Mouse (Mus musculus): ENCODE data around the gene Samm50. TPM values are rescaled to one million over a fixed set of nuclear protein-coding genes. Genes with fewer than 3 reads are reported as not detected.

Samm50 gene
- polyA plus RNA-seq, 1 experiment from 2014 or later, result 113 TPM

DNA sequence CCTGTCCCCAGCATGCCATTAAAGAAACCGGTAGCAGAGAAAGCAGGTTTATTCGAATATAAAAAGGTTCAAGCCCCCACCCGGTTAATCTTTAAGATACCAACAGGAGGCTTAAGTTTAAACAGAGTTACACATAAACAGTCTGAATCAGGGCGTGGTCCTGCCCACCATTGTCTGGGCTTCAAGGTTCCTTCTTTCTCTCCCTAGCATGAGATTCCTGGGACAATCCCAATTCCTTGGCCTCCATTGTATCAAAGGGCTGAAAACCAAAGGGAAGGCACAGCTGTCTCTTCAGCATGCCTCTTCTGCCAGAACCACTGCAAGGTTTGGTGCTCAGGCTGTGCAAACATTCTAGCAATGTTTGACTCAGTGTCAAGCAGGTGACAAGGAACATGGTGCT, 5.8 kb upstream of the Samm50 start:
- Histone ChIP-seq H3K27me3 (ENCODE audit: poor library complexity, severe bottlenecking) (0 out of 2 replicates have a peak, but pooled peaks cover 6% of the 10 kb centered on the region), H3K4me1 (peaks cover 28% of the 10 kb centered on the region), H3K4me3 (no peak overlapping the region), H3K9me3 (no peaks in the 10 kb centered on the region), H3K27ac (no peak overlapping the region), H3K36me3 (replicated peaks) (no peaks in the 10 kb centered on the region)
- 57% methylated on average over 4 of the region's 4 CpGs for WGBS
- DNase-seq (ENCODE audit: extremely low spot score, low spot score), result no peak

DNA sequence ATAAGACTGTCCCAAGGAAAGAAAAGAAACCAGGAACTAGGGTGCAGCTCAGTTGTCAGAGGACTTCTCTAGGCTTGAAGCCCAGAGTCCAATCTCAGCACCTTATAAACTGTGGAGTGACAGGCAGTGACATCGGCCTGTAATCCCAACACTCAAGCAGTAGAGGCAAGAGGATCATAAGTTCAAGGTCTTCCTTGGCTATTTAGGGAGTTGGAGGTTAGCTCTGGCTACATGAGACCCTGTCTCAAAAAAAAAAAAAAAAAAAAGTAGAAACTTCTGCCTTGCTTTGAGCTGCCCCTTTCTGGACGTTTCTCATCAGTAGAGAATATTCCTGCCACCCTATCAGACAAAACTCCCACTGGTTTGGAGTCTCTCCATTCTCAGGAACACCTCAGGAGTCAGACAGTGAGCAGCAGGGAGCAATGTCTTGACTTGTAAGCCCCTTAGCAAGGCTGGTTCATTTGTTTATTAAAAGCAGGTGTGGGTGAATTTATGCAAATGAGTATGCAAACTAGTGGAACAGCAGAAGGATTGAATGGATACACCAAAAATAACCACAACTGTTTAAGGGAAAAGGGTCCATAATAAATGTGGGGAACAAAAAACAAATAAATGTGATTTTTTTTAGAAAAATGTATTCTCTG, 3.0 kb upstream of the Samm50 start:
- peaks cover 28% of the 10 kb centered on the region for H3K4me1 ChIP-seq
- no peaks in the 10 kb centered on the region for H3K9me3 ChIP-seq
- no peaks in the 10 kb centered on the region for H3K36me3 ChIP-seq (replicated peaks)
- DNase-seq (ENCODE audit: extremely low spot score, low spot score), result no peak
- no peak overlapping the region for H3K4me3 ChIP-seq
- no peak overlapping the region for H3K27ac ChIP-seq
- H3K27me3 ChIP-seq (ENCODE audit: poor library complexity, severe bottlenecking), result no peaks in the 10 kb centered on the region
- WGBS, result 76% methylated on average over 2 of the region's 2 CpGs

DNA sequence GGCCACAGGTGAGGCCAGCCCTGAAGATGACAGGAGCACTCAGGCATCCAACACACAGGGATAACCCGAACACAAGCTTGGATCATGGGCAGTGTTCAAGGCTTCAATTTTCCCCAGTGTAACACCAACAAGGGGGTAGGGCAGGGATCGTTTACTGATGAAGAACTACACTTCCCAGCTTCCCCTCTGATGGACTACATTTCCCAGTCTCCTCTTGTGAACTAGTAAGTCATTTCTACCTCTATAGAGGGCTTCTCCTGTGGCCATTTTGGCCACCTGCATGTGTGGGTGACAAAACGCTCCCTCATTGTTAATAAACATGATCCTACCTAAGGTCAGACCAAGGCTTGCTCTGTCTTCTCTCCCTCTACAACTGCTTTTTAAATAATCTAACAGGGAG, 2.2 kb upstream of the Samm50 start:
- WGBS, result 46% methylated on average over 3 of the region's 3 CpGs
- no peaks in the 10 kb centered on the region for H3K27me3 ChIP-seq (ENCODE audit: poor library complexity, severe bottlenecking)
- no peak for DNase-seq (ENCODE audit: extremely low spot score, low spot score)
- 0 out of 2 replicates have a peak, but pooled peaks cover 2% of the 10 kb centered on the region for H3K36me3 ChIP-seq (replicated peaks)
- no peak overlapping the region for H3K4me3 ChIP-seq
- H3K4me1 ChIP-seq, result peaks cover 22% of the 10 kb centered on the region
- H3K9me3 ChIP-seq, result no peaks in the 10 kb centered on the region
- H3K27ac ChIP-seq, result no peak overlapping the region

DNA sequence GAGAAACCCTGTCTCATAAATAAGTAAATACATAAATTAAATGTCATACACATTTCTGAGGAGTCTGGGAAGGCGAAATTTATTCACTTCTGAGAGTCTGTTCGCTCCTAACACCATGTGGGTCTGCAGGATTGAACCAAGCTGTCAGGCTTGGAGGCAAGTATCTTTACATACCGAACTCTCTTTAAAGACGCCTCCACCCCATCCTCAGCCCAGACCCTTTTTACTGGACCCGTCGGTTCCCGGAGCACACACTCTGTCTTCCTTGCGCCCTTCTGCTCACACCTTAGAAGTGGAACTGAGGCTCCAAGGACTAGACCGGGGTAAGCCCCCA, 350 bp upstream of the Samm50 start:
- DNase-seq (ENCODE audit: extremely low spot score, low spot score), result no peak
- Histone ChIP-seq H3K36me3 (replicated peaks) (peaks cover 20% of the 10 kb centered on the region), H3K4me1 (peaks cover 22% of the 10 kb centered on the region), H3K9me3 (no peaks in the 10 kb centered on the region), H3K4me3 (peak overlapping the region; percentile 81), H3K27ac (peak overlapping the region; percentile 93), H3K27me3 (ENCODE audit: poor library complexity, severe bottlenecking) (no peaks in the 10 kb centered on the region)
- 3% methylated on average over 9 of the region's 9 CpGs for WGBS

DNA sequence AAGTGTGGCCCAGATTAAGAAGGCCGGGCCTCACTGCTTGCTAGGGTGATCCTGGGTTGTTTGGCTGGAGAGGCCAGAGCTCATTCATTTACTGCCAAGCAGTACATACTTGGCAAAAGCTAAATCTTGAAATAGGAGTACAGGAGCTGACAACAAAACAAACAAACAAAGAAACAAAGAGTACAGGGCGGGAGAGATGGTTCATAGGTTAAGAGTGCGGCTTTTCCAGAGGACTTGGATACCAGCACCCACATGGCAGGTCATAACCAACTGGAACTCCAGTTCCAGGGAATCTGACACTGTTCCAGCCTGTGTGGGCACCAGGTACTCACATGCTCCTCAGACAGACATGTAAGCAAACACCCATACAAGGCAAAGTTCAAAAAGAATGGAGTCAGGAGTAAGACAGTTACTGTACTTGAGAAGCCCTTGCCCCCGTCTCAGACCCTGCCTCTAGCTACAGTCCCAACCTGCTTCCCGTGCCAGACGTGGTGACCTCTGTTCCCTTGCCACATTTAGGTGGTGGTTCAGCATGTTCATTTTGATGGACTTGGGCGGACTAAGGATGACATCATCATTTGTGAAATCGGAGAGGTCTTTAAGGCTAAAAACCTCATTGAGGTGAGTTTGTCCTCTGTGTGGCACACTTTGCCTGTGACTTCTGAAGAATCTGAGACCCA, 4.6 kb downstream of the Samm50 start:
- peaks cover 69% of the 10 kb centered on the region for H3K36me3 ChIP-seq (replicated peaks)
- no peak overlapping the region for H3K27ac ChIP-seq
- no peak for DNase-seq (ENCODE audit: extremely low spot score, low spot score)
- H3K4me1 ChIP-seq, result peaks cover 12% of the 10 kb centered on the region
- no peak overlapping the region for H3K4me3 ChIP-seq
- no peaks in the 10 kb centered on the region for H3K27me3 ChIP-seq (ENCODE audit: poor library complexity, severe bottlenecking)
- H3K9me3 ChIP-seq, result no peaks in the 10 kb centered on the region
- 91% methylated on average over 8 of the region's 8 CpGs for WGBS

DNA sequence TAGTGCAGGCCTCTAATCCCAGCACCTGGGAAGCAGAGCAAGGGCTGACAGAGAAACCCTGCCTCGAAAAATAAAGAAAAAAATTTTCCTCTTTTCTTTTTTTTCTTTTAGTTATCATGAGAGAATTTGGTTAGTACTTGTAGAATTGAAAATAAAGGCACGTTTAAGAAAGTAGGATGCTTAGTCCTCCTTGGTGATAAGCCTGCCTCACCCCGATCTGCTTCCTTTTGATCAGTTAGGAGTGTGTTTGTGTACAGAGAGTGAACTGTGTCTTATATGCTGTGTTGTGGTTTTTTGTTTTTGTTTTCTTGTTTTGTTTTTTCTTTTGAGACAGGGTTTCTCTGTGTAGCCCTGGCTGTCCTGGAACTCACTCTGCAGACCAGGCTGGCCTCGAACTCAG, 15.3 kb downstream of the Samm50 start:
- no peak for DNase-seq (ENCODE audit: extremely low spot score, low spot score)
- no peak overlapping the region for H3K27ac ChIP-seq
- H3K4me3 ChIP-seq, result no peak overlapping the region
- H3K9me3 ChIP-seq, result no peaks in the 10 kb centered on the region
- peaks cover 96% of the 10 kb centered on the region for H3K36me3 ChIP-seq (replicated peaks)
- H3K27me3 ChIP-seq (ENCODE audit: poor library complexity, severe bottlenecking), result no peaks in the 10 kb centered on the region
- peaks cover 6% of the 10 kb centered on the region for H3K4me1 ChIP-seq
- 95% methylated on average over 4 of the region's 4 CpGs for WGBS

DNA sequence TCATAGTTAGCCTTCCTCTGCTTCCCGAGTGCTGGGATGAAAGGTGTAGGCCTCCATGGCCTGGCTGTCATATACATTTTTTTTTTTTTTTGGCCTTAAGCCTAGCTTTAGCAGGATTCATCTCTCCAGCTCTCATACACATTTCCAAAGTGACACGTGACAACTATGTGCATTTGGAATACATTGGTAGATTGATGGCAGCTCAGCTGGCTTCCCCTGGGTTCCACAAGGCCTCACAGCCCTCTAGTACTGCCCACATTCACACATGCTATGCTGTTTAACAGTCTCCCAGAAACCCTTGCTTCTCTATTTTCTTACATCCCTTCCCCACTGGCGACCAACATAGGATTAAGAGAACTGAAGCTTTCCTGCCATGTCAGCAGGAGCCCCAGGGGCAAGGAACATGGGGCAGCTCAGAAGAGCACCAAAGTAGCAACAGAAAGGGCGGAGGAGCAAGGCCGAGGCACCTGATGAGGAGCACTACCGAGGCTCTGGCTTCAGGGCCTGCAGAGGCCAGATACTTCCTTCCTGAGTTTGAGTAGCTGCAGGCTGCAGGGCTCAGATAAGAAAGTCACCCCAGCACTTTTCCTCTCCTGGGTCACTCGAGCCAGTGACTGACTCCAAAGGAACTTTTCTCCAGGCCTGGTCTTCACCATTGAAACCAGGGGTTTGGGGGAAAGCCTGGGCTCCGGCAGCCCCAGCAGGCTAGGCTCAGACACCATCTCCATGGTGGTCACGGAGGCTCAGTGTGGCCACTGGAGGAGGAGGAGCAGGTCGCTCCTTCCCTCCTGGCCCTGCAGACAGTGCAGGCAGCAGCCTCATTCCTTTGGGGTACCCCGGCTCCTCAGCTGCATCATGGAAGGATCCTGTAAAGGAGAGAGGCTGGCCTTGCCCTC, 17.7 kb downstream of the Samm50 start:
- no peak overlapping the region for H3K4me3 ChIP-seq
- peaks cover 92% of the 10 kb centered on the region for H3K36me3 ChIP-seq (replicated peaks)
- H3K27me3 ChIP-seq (ENCODE audit: poor library complexity, severe bottlenecking), result no peaks in the 10 kb centered on the region
- no peaks in the 10 kb centered on the region for H3K9me3 ChIP-seq
- peaks cover 29% of the 10 kb centered on the region for H3K4me1 ChIP-seq
- DNase-seq (ENCODE audit: extremely low spot score, low spot score), result no peak
- 85% methylated on average over 11 of the region's 11 CpGs for WGBS
- no peak overlapping the region for H3K27ac ChIP-seq

DNA sequence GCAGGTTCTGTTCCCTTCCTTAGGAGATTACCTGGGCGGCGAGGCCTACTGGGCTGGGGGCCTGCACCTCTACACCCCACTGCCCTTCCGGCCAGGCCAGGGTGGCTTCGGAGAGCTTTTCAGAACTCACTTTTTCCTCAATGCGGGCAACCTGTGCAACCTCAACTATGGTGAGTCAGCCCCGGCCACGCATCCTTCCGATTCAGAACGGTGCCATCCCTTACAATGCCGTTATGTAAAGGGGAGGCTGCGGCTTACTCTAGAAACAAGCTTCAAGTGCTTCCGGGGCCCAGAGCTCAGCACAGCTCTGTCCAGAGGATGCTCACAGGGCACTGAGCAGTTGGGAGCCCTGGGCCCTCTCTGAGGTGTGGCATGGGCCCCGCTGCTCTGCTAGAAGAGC, 18.4 kb downstream of the Samm50 start:
- Histone ChIP-seq H3K27me3 (ENCODE audit: poor library complexity, severe bottlenecking) (no peaks in the 10 kb centered on the region), H3K4me1 (peaks cover 36% of the 10 kb centered on the region), H3K4me3 (no peak overlapping the region), H3K27ac (no peak overlapping the region), H3K9me3 (no peaks in the 10 kb centered on the region), H3K36me3 (replicated peaks) (peaks cover 91% of the 10 kb centered on the region)
- 96% methylated on average over 13 of the region's 13 CpGs for WGBS
- DNase-seq (ENCODE audit: extremely low spot score, low spot score), result no peak

DNA sequence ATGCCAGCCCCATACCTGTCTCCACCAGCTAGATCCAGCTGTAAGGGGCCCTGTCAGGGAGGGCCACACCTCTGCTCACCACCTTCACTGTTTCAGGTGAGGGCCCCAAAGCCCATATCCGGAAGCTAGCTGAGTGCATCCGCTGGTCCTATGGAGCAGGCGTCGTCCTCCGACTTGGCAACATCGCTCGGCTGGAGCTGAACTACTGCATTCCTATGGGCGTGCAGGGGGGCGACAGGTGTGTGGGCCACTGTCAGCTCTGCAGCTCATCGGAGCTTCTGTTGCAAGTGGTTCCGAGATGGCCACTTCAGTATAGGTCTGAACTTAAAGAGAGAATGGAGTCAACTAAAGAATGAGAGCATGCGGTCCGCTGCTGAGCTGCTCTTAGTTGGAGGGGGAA, 18.9 kb downstream of the Samm50 start:
- no peaks in the 10 kb centered on the region for H3K27me3 ChIP-seq (ENCODE audit: poor library complexity, severe bottlenecking)
- DNase-seq (ENCODE audit: extremely low spot score, low spot score), result no peak
- no peak overlapping the region for H3K27ac ChIP-seq
- no peak overlapping the region for H3K4me3 ChIP-seq
- H3K36me3 ChIP-seq (replicated peaks), result peaks cover 86% of the 10 kb centered on the region
- H3K4me1 ChIP-seq, result peaks cover 41% of the 10 kb centered on the region
- WGBS, result 90% methylated on average over 13 of the region's 13 CpGs
- H3K9me3 ChIP-seq, result no peaks in the 10 kb centered on the region

DNA sequence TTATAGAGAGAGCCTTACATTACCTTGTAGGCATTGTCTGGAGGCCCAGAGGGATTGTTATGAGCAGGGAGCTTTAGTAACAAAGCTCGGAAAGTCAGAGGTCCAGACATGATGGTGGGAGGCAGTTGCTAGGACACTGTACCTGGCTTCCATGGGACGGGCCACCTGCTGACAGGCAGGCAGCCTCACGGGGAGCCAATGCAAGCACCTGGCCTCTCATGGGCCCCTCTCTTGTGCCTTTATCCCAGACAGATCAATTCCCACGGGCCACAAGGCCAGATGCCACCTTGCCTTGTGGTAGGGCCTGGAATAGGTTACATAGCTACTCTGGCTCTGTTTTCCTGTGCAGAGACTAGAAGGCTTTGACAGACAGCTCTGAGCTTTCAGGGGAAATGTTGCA, 19.5 kb downstream of the Samm50 start:
- peaks cover 80% of the 10 kb centered on the region for H3K36me3 ChIP-seq (replicated peaks)
- H3K4me3 ChIP-seq, result no peak overlapping the region
- no peak overlapping the region for H3K27ac ChIP-seq
- no peaks in the 10 kb centered on the region for H3K27me3 ChIP-seq (ENCODE audit: poor library complexity, severe bottlenecking)
- H3K9me3 ChIP-seq, result no peaks in the 10 kb centered on the region
- 80% methylated on average over 4 of the region's 4 CpGs for WGBS
- DNase-seq (ENCODE audit: extremely low spot score, low spot score), result no peak
- H3K4me1 ChIP-seq, result peaks cover 47% of the 10 kb centered on the region

DNA sequence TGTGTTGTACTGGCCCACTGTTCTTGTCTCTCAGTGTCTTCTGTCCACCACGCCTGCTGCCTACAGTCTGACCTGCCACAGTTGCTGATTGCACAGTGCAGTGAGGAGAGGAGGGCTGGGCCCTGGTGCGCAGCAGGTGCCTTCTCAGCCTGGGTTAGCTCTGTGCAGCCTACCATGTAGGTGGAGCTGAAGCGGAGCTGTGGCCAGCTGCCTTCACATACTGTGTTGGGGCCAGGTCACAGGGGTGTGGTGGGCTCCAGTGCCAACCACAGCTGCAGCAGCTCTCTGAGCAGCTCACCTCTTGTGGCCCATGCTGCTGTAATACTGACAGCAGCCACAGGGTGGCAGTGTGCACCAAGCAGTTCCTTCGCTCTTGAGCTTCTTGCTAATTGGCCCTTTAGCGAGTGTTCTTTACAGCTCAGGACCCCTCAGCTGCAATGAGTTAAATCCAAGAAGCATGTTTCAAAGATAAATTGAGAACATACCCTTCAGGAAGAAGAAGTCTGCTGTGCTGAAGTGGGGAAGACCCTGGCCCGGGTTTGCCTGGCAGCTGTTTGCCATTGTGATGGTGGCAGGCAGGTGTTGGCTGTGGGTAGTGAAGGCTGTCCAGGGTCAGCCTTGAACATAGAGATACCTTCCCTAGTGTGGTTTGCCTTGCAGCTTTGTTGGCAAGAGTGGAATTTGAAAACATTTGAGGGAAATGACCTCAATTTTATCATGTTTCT, 20.2 kb downstream of the Samm50 start:
- no peaks in the 10 kb centered on the region for H3K9me3 ChIP-seq
- peaks cover 74% of the 10 kb centered on the region for H3K36me3 ChIP-seq (replicated peaks)
- no peak overlapping the region for H3K27ac ChIP-seq
- H3K4me3 ChIP-seq, result no peak overlapping the region
- H3K27me3 ChIP-seq (ENCODE audit: poor library complexity, severe bottlenecking), result no peaks in the 10 kb centered on the region
- 44% methylated on average over 6 of the region's 6 CpGs for WGBS
- DNase-seq (ENCODE audit: extremely low spot score, low spot score), result peak; percentile 85
- H3K4me1 ChIP-seq, result peaks cover 53% of the 10 kb centered on the region

DNA sequence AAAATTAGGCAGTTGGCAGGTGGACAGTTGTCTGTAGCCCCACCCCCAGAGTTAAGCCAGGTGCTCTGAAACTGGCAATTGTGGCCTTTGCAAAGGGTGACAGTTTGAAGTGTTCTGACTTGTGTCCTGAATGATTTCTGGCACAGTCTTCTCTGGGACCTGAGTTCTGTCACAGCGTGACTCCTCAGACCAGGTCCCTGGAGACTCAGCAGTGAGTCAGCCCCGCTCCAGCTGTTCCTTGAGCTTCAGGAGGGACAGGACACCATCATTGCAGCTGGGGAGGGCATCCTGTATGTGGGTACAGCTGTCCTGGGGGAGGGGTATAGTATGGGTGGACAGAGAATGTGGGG, 20.7 kb downstream of the Samm50 start:
- H3K27ac ChIP-seq, result no peak overlapping the region
- no peak overlapping the region for H3K4me3 ChIP-seq
- whole genome bisulfite sequencing, result 81% methylated on average over 2 of the region's 2 CpGs
- H3K4me1 ChIP-seq, result peaks cover 59% of the 10 kb centered on the region
- H3K36me3 ChIP-seq (replicated peaks), result peaks cover 69% of the 10 kb centered on the region
- H3K27me3 ChIP-seq (ENCODE audit: poor library complexity, severe bottlenecking), result no peaks in the 10 kb centered on the region
- DNase-seq (ENCODE audit: extremely low spot score, low spot score), result no peak
- no peaks in the 10 kb centered on the region for H3K9me3 ChIP-seq
